Mouse (Mus musculus) kidney, postnatal 0 days (tissue): Measurements from ENCODE around the gene Fiz1. TPM values are rescaled to one million over a fixed set of nuclear protein-coding genes. Genes with fewer than 3 reads are reported as not detected.
"Not testable (repeated sequence)": the region's sequence is repeated elsewhere in the genome, so short reads cannot be mapped to it uniquely, and the experiment has no call there.

Experiments
- ATAC-seq: fragments of 200-750 bp; cut with Nextera tagmentation; replicated peaks from 2 replicates; pipeline ENCODE4 v1.8.0; 2017; ENCODE audit warnings: low read depth, moderate number of reproducible peaks, moderate TSS enrichment, moderate library complexity; ENCODE audit not compliant: low FRiP score
- DNase-seq: peaks from one replicate; pipeline ENCODE4 v3.0.0-alpha.2; 2016; ENCODE audit warnings: low spot score
- H3K27ac ChIP-seq: fragments of 300-500 bp; sonication (generic); 2 replicates; pipeline ENCODE4 v1.5.1; 2014; ENCODE audit warnings: mild to moderate bottlenecking
- H3K27me3 ChIP-seq: fragments of 300-500 bp; sonication (generic); 2 replicates; pipeline ENCODE4 v1.6.1; 2014; ENCODE audit warnings: low read length, mixed read lengths; ENCODE audit not compliant: insufficient read depth
- H3K36me3 ChIP-seq: fragments of 300-500 bp; sonication (generic); 2 replicates; pipeline ENCODE4 v1.6.1; 2014; ENCODE audit warnings: low read length, mixed read lengths; ENCODE audit not compliant: insufficient read depth
- H3K4me1 ChIP-seq: fragments of 300-500 bp; sonication (generic); replicated peaks from 2 replicates; pipeline ENCODE4 v1.6.1; 2014; ENCODE audit warnings: antibody characterized with exemption, low read length, mixed read lengths; ENCODE audit not compliant: insufficient read depth
- H3K4me2 ChIP-seq: fragments of 300-500 bp; sonication (generic); 2 replicates; pipeline ENCODE4 v1.6.1; 2014; ENCODE audit warnings: mild to moderate bottlenecking, low read length, moderate library complexity, mixed read lengths
- H3K4me3 ChIP-seq: fragments of 300-500 bp; sonication (generic); replicated peaks from 2 replicates; pipeline ENCODE4 v1.5.1; 2014; ENCODE audit warnings: low read depth, low read length
- H3K9ac ChIP-seq: fragments of 300-500 bp; sonication (generic); 2 replicates; pipeline ENCODE4 v1.6.1; 2014; ENCODE audit warnings: low read depth, low read length
- H3K9me3 ChIP-seq: fragments of 300-500 bp; sonication (generic); replicated peaks from 2 replicates; pipeline ENCODE4 v1.6.1; 2016; ENCODE audit warnings: low read length, inconsistent platforms, mixed read lengths
- CTCF ChIP-seq: IDR thresholded peaks from 2 replicates; pipeline ENCODE4 v1.5.1; 2016; ENCODE audit warnings: antibody characterized with exemption, low read depth, mild to moderate bottlenecking, moderate library complexity
- WGBS: fragments of 180-500 bp; shearing (Covaris S2); extraction: QIAGEN DNeasy Blood & Tissue Kit; methylation state at CpG from one replicate; pipeline ENCODE4 v1.1.7; 2014; 5-methylcytosine and 5-hydroxymethylcytosine counted together
- polyA plus RNA-seq: library from polyadenylated mRNA; unstranded; fragments of >200 nt; fragmentation: Nextera tagmentation; extraction: Ambion mirVana; gene quantifications from 2 replicates; pipeline ENCODE4 v1.2.1, GENCODE M21; 2015

The Fiz1 gene
- polyA plus RNA-seq, 1 experiment from 2014 or later = 31.8 TPM

- Histone ChIP-seq H3K36me3 (peaks cover 15% of the 10 kb centered on the region), H3K4me2 (peak overlapping the region; percentile 84), H3K9ac (peak overlapping the region; percentile 83), H3K9me3 (no peaks in the 10 kb centered on the region), H3K27me3 (no peaks in the 10 kb centered on the region), H3K27ac (peak overlapping the region; percentile 92), H3K4me3 (peak overlapping the region; percentile 70), H3K4me1 (0 out of 2 replicates have a peak, but pooled peaks cover 9% of the 10 kb centered on the region)
- peak; percentile 43 for DNase-seq
- no peak for TF ChIP-seq CTCF
- ATAC-seq = peak; percentile 1; the same call in 1 of the 2 replicates
- 0% methylated on average over 10 of the region's 15 CpGs for WGBS
Measured at GRCm38 (mm10) chr7:5020685-5021084, 6.2 kb upstream of the Fiz1 start.

DNA sequence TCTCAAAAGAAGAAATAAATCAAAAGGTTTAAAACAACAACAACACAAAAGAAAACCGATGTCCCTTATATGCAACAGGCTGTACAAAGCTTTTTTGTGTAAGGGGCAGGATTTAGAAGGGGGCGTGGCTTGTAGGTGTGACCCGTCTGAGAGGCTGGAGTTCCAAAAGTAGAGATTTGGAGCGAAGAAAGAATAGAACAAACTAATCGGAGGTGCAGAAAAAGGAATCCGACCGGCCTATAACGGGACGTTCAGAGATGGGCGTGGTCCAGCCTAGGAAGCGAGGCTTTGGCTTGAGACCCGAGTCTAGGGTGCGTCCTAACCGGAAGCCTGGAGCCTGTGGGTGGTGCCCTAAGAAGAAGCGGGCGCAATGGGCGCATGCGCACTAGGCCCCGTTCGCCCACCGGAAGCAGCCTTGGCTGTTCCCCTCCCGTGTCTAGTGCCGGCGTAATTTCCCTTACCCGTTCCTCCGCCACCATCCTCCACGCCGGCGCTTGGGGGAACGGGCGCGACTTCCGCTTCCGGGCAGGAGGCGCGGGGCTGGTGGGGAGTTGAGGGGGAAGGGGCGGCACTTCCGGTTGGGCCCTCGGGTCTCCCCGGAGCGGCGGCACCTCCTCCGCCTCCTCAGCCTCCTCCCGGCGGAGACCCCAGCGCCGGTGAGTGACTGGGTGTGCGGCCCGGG, 5.6 kb upstream of the Fiz1 start, which contains the start of the genes Zfp865 and Ccdc106:
TSS of gene Zfp865 (plus strand) at position 377 of the 682 bp plus-strand sequence.
TSS of gene Ccdc106 (plus strand) at position 554 of the 682 bp plus-strand sequence.
- H3K4me3 ChIP-seq = peak within 1 kb of the TSS; percentile 70
- DNase-seq (peak; percentile 100), ATAC-seq (peak; percentile 92)
- peaks cover 15% of the 10 kb centered on the region for H3K36me3 ChIP-seq
- H3K4me2 ChIP-seq = peak within 1 kb of the TSS; percentile 84
- peak within 1 kb of the TSS; percentile 92 for H3K27ac ChIP-seq
- under 1% methylated on average over 43 of the region's 49 CpGs for WGBS
- H3K9ac ChIP-seq = peak within 1 kb of the TSS; percentile 83
- no peaks in the 10 kb centered on the region for H3K27me3 ChIP-seq
- H3K4me1 ChIP-seq = 0 out of 2 replicates have a peak, but pooled peaks cover 9% of the 10 kb centered on the region
- no peak for TF ChIP-seq CTCF
- H3K9me3 ChIP-seq = no peaks in the 10 kb centered on the region

- not testable (repeated sequence) for H3K4me1 ChIP-seq, H3K9me3 ChIP-seq, ATAC-seq, H3K27me3 ChIP-seq, DNase-seq
- Histone ChIP-seq H3K27ac (peak overlapping the region; percentile 92), H3K4me2 (peak overlapping the region; percentile 84), H3K9ac (peak overlapping the region; percentile 20; the same call in 1 of the 2 replicates), H3K36me3 (peaks cover 15% of the 10 kb centered on the region), H3K4me3 (peak overlapping the region; percentile 70)
- 18% methylated on average over 8 of the region's 8 CpGs for WGBS
Measured at GRCm38 (mm10) chr7:5019576-5019975, 5.1 kb upstream of the Fiz1 start.

- ATAC-seq (no peak), DNase-seq (no peak)
- 96% methylated on average over 21 of the region's 21 CpGs for WGBS
- Histone ChIP-seq H3K4me3 (no peak overlapping the region), H3K27me3 (no peaks in the 10 kb centered on the region), H3K27ac (no peak overlapping the region), H3K4me1 (0 out of 2 replicates have a peak, but pooled peaks cover 9% of the 10 kb centered on the region), H3K36me3 (peaks cover 3% of the 10 kb centered on the region; the same call in 1 of the 2 replicates), H3K4me2 (no peak overlapping the region), H3K9ac (no peak overlapping the region), H3K9me3 (no peaks in the 10 kb centered on the region)
- no peak for TF ChIP-seq CTCF
Measured at GRCm38 (mm10) chr7:5017931-5018330, 3.4 kb upstream of the Fiz1 start.

DNA sequence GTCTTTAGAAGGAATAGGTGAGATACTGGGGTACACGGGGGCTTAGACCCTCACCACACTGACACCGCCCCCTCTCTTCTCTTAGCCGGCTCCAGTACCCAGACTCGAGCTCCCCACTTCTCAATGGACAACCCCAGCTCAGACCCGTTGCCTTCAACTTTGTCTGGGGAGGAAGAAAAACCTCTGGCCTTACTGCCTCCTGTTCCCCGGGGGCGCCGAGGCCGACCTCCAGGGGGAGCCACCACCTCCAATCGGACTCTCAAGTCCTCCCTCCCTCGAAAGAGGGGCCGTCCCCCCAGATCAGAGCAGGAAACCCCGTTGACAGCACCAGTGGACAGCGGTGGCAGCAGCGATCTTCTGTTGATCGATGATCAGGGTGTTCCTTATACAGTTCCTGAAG, 2.9 kb upstream of the Fiz1 start:
- no peak overlapping the region for H3K9ac ChIP-seq
- no peaks in the 10 kb centered on the region for H3K9me3 ChIP-seq
- H3K4me3 ChIP-seq = no peak overlapping the region
- no peak for ATAC-seq
- TF ChIP-seq CTCF = peak; percentile 34; the same call in 1 of the 2 replicates
- H3K27ac ChIP-seq = no peak overlapping the region
- no peak overlapping the region for H3K4me2 ChIP-seq
- WGBS = 88% methylated on average over 16 of the region's 16 CpGs
- H3K4me1 ChIP-seq = 0 out of 2 replicates have a peak, but pooled peaks cover 9% of the 10 kb centered on the region
- H3K36me3 ChIP-seq = peaks cover 5% of the 10 kb centered on the region; the same call in 1 of the 2 replicates
- H3K27me3 ChIP-seq = no peaks in the 10 kb centered on the region
- DNase-seq = no peak

DNA sequence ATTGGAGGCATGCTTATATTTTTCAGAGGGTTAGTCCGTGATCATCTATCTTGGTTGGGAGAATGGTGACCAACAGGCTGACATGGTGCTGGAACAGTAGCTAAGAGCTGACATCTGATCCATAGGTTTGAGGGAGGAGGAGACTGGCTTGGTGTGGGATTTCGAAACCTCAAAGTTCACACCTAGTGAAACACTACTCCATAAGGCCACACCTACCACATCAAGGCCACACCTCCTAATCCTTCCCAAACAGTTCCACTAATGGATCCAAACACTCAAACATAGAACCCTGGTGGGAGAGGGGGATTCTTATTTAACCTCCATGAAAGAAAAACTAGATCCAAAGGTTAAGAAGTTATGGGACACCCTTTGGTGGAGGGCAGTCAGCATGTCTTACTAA, 2.4 kb upstream of the Fiz1 start:
- 96% methylated on average over 2 of the region's 2 CpGs for WGBS
- Histone ChIP-seq H3K4me1 (0 out of 2 replicates have a peak, but pooled peaks cover 9% of the 10 kb centered on the region), H3K4me2 (no peak overlapping the region), H3K9me3 (no peaks in the 10 kb centered on the region), H3K4me3 (no peak overlapping the region), H3K27me3 (no peaks in the 10 kb centered on the region), H3K36me3 (peaks cover 7% of the 10 kb centered on the region; the same call in 1 of the 2 replicates), H3K9ac (no peak overlapping the region), H3K27ac (no peak overlapping the region)
- ATAC-seq (no peak), DNase-seq (no peak)
- no peak for TF ChIP-seq CTCF
